Mouse (Mus musculus) olfactory bulb, adult 2 months (tissue): ENCODE data around the gene Adarb1.

Experiments used
- CTCF ChIP-seq: fragments of 200-500 bp; IDR thresholded peaks from 2 replicates; pipeline ENCODE4 v1.5.1; 2012; ENCODE audit warnings: low read depth, mild to moderate bottlenecking, low read length, moderate library complexity; ENCODE audit not compliant: insufficient read depth
- POLR2A ChIP-seq: fragments of 200-500 bp; IDR thresholded peaks from 2 replicates; pipeline ENCODE4 v1.6.1; 2012; ENCODE audit warnings: mild to moderate bottlenecking, low read depth, low read length, moderate library complexity; ENCODE audit not compliant: insufficient read depth

DNA sequence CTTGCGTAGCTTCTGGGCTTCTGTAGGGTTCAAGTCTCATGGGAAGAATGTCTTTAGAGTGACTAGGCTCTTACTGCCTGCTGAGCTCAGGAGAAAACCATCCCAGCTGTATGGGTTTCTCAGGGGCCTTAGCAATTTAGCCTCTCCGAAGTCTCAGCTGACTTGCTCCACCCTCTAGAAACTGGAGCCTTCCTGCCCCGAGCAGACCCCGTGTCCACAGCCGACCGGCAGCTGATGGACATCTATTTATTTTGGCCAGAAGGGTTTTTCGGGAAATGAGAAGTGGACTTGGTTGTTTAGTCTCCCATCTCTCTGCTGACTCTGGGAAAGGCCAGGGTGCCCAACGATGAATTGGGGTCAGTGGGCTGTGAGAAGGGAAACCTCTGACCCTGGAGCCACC is 177.3 kb downstream of the Adarb1 start:
- TF ChIP-seq CTCF (no peak), POLR2A (no peak)
